Mouse (Mus musculus): Measurements from ENCODE around the gene Fgf2.

GRCm38 (mm10) chr3:37342811-37343210, 5.3 kb upstream of the Fgf2 start:
- TF ChIP-seq CTCF (IDR thresholded peaks at IDR 0.05; ENCODE audit: borderline replicate concordance, extremely low read depth, insufficient read depth, insufficient read length) (no peak), POLR2A (IDR thresholded peaks at IDR 0.05; ENCODE audit: borderline replicate concordance, extremely low read depth, insufficient read depth, insufficient read length, poor library complexity, severe bottlenecking) (no peak)

Measured in brain, embryonic 14.5 days (tissue).